Mouse (Mus musculus) CH12F3 (cell line): ENCODE data around the gene Nr1d1.

ENCODE experiments used
- in situ Hi-C: fragments of 300-500 bp; cut with MboI; formaldehyde crosslinking; loops from 2 replicates; pipeline ENCODE4 v1.14.3; 2020; ENCODE audit warnings: low sequenced_read_pairs

The Nr1d1 gene

DNA sequence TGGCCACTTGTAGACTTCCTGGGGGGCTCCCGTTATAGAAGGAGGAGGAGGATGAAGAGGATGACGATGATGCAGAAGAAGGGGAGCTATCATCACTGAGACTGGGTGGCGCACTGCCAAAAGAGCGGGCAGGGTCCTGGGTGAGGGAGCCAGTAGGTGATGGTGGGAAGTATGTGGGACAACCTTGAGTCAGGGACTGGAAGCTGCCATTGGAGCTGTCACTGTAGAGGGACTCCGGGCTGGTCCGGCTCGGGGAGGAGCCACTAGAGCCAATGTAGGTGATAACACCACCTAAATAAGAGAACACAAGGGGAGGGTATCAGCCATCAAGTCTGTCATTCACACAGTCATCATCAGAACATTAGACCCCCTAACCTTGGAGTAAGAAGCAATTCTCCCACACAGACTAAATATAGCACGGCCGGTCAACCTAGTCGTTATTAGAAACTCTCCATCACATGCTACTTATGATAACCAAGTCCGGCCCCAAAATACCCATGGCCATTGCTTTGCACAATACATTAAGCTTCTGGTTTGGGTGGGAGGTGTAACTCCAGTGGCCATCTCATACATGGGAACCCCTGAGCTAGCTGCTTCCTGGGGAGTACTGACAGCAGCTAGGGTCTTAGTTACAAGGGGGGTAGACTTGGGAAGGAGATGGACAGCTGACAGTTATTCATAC, 3.1 kb downstream of the Nr1d1 start:
- in situ Hi-C loops: no loop called here

DNA sequence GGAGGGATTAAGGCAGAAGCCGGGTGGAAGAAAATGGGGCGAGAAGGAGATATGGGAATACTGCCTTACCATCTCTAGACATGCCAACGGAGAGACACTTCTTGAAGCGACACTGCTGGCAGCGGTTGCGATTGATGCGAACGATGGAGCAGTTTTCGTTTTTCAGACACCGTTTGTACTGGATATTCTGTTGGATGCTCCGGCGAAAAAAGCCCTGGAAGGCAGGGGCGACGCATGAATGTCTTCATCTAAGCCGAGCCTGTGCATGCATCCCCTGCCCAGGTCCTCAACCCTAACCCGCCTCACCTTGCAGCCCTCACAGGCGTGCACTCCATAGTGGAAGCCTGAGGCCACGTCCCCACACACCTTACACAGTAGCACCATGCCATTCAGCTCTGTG, 4.0 kb downstream of the Nr1d1 start:
- in situ Hi-C loops: no loop called here

DNA sequence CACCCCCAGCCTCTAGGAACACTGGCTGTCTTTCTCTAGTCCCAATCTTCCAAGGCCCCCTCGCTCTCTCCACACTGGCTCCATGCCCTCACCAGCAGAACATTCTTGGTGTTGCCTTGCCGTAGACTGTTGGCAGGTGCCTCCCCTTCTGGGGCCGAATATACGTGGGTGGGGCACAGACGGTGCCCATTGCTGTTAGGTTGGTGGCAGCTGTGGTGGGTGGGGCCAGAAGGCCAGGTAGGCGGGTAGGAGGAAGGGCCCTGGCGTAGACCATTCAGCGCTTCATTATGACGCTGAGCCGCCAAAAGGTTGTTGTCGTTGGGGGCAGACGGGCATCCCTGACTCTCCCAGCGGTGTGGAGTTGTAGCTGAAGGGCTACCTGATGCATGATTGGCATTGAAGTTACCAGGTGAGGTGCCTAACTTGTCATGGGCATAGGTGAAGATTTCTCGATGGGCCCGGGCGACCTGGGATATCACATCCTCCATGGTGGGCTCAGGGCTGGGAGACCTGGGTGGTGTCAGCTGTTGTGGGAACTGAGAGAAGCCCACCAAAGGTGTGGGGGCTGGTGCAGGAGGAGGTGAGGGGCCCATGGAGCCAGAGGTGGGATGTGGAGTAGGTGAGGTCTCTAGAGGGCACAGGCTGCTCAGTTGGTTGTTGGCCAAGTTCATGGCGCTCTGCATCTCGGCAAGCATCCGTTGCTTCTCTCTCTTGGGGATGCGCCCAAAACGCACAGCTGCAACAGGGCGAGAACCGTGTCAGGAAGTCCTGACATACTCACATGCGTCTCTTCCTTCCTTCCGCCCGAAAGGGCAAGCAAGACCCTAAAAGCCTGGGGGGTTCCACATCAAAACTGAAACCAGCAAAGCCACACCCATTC, 4.8 kb downstream of the Nr1d1 start:
- in situ Hi-C loops: no loop called here

DNA sequence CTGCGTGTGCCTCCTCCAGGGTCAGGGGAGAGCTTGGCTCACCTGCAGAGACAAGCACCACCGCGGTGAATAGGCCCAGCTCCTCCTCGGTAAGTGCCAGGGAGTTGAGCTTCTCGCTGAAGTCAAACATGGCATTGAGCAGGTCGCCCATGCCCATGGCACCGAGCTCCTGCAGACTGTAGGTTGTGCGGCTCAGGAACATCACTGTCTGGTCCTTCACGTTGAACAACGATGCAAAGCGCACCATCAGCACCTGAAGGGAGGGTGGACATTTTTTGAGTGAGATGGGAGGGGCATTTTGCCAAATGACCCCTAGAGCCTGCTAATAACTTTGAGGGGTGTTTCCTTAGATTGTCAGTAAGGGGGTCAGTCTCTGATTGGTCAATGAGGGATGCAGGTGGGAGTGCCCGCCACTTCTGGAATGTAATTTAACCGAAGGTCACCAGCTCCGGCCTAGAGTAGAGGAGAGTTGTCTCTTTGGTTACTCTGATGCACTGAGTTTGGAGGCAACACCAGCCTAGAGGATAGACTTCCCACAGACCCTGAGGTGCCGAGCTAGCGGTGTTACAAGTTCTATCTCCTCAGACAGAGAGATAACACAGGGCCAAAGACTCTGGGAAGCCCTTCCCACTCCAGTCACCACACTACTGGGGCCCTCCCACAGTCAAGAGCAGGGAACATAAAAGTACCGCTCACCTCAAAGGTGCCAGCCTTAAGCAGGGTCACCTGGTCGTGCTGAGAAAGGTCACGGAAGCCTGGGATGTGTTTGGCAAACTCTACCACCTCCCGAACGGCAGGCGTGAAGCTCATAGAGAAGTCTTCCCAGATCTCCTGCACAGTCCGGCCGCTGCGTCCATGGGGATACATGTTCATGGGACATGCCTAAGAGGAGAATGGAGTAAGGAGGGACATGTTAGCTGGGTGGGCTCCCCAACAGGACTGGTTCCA, 5.9 kb downstream of the Nr1d1 start:
- in situ Hi-C loops: no loop called here

DNA sequence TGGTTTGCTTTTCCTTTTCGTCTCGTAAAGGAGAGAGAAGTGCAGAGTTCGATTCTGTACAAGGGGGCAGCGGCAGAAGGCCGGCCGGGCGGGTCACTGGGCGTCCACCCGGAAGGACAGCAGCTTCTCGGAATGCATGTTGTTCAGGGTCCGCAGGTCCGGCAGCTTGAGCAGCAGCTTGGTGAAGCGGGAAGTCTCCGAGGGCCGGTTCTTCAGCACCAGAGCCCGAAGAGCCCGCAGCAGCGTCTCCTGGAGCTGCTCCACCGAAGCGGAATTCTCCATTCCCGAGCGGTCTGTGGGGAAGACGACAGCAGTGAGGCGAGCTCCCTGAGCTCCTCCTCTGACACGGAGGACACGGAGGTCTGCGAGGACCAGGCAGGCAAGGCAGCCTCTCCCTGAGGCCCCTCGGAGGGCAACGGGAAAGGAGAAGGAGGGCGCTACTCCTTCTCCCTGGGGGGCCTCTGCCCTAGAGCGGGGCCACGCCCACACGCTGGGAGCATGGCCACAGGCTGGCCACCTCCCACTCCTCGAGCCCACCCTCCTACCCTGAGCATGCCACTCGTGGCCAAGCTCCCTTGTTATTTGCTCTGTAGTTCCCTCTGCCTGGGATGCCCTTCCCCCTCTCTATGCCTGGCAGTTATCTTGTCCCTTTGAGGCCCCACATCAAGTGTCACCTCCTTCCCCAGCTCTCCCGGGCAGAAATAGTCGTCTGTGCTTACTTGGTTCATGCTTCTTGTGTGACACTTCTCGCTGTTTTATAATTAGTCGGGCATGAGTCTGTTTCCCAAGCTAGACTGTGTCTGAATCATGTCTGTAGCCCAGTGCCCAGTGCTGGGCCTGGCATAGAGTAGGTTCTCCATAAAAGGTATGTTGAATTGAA, 6.8 kb downstream of the Nr1d1 start:
- in situ Hi-C loops: no loop called here

DNA sequence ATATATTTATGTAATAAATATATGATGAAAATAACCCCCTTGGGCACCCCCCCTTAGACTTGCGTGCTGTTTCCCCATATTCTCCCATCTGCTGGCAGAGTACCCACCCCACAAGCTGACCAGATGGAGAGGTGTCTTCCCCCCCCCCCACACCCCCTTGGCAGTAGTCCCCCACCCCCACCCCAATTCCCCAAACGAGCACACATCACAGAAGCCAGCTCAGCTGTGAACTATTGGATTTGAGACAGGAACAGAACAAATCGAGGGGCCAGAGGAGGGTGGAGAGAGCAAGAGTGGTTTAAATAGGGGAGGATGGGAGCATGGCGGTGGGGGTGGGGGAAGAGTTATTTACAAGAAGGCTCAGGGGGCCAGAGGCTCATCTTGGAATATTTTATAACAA, 7.4 kb downstream of the Nr1d1 start:
- in situ Hi-C loops: no loop called here

DNA sequence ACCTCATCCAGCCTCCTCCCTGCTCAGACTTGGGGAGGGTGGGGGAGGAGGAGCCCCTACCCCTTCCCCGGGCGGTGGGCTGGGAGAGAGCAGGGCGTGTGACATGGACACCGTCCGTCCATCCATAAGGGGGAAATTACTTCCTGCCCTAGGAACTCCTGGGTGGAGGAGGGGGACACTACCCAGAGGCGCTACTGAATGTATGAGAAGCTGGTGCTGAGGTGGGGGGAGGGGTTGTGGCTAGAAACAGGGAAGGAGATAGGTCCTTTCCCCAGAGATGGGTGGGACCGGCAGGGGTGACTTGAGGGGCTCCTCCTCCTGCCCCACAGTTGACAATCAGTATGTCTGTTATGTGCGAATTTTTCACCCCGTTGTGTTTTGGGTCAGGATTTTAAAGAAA, 7.9 kb downstream of the Nr1d1 start:
- in situ Hi-C loops: no loop called here

DNA sequence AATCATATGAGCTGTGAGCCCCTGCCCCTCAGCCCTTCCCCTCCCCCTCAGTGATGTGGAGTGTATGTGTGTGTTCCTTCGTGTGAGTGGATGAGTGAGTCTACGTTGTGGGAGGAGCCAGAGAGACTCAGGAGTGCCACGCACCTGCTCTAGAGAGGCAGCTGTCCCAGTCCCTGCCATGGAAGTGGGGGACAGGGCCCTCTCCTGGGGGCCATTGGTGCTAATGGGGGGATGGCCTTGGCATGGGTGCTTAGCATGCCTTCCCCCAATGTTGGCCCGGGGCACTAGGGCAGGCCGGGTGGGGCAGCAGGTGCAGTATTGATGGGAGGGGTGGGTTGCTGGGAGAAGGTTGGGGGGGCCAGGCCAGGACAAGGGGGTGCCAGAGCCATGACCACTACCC, 8.3 kb downstream of the Nr1d1 start:
- in situ Hi-C loops: no loop called here

DNA sequence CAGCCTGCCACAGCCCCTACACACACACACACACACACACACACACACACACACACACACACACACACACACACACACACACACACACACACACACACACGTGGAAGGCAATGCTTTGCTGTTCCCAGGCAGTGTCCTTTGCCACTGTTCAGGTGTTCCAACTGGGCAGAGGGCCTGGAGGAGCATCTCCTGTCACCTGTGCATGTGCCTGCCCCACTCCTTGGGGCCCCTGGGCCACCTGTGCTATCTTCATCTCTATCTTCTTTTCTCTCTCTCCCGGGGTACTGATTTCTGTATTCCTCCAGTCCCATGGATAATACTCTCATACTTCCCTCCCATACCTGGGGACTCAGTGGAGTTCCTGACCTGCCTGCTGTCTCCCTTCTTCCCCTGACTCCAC, 8.8 kb downstream of the Nr1d1 start:
- in situ Hi-C loops: no loop called here

DNA sequence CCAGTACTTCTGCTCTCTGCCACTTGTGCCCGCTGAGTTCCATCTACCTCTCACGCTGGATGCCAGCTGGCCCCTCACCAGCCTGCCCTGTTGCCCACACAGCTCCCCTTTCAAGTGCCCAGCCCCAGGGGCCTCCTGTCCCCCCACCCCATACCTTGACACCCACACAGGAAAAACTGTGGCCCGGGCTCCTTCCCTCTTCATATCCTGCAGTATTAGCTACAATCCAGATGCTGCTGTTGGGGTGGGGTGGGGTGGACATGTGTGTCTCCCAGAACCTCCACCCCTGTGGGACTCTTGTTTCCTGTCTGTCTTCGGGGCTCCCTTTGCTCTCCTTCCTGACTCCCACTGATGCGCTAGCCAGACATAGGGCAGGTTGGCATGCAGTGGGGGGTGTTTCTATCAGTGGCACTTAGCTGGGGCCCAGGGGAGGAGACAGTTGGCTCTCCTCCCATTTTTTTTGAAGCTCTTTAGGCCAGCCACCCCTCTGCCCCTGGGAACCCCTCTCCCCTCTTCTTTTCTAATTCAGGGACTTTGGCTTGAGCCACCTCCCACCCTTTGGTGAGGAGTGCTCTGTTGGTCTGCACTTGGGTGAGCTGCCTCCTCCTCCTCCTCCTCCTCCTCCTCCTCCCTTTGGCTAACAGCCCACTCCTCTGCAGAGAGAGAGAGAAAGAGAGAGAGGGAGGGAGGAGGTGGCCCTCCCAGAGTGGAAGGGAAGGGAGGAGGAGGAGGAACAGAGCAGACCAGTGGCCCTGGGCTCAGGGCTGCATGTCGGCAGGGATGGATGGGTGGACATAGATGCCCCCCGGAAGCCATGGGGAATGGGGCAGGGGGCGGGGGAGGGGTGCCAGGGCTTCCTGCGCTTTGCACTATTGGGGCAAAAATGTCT, 9.5 kb downstream of the Nr1d1 start:
- in situ Hi-C loops: no loop called here

DNA sequence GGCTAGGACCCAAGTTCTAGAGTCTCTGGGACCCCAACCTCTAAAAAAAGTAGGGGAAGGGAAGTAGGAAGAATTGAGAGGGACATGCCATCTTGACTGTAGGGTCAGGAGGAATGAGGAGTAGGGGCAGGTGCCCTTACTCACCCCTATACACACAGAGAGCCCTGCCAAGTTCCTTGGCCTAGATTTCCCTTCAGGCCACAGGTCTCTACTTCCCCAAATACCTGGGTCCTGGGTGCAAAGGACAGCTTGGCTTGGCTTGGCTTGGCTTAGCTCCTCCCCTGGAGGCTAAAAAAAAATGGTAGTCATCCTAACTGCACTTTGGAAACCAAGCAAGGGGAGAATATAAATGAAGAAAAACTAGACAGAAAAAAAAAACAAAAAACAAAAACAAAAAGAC, 10.4 kb downstream of the Nr1d1 start:
- in situ Hi-C loops: no loop called here

DNA sequence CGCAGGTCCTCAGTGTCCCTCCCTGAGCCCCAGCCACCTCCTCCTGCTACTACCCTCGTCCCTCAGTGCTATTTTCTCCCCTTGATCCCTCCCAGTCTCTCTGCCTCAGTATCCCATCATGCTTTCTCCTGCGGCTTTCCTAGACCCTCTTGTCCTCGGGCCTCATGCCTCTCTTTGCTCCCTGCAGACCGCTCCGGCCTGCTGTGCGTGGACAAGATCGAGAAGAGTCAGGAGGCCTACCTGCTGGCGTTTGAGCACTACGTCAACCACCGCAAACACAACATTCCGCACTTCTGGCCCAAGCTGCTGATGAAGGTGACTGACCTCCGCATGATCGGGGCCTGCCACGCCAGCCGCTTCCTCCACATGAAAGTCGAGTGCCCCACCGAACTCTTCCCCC, 11.0 kb downstream of the Nr1d1 start:
- in situ Hi-C loops: no loop called here

DNA sequence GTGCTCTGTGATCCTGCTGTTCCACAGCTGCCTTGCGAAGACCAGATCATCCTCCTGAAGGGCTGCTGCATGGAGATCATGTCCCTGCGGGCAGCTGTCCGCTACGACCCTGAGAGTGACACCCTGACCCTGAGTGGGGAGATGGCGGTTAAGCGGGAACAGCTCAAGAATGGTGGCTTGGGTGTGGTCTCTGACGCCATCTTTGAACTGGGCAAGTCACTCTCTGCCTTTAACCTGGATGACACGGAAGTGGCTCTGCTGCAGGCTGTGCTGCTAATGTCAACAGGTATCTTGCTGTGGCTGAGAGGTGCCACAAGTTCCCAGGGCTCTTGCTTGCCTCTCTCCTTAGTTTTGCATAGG, 11.7 kb downstream of the Nr1d1 start:
- in situ Hi-C loops: no loop called here

DNA sequence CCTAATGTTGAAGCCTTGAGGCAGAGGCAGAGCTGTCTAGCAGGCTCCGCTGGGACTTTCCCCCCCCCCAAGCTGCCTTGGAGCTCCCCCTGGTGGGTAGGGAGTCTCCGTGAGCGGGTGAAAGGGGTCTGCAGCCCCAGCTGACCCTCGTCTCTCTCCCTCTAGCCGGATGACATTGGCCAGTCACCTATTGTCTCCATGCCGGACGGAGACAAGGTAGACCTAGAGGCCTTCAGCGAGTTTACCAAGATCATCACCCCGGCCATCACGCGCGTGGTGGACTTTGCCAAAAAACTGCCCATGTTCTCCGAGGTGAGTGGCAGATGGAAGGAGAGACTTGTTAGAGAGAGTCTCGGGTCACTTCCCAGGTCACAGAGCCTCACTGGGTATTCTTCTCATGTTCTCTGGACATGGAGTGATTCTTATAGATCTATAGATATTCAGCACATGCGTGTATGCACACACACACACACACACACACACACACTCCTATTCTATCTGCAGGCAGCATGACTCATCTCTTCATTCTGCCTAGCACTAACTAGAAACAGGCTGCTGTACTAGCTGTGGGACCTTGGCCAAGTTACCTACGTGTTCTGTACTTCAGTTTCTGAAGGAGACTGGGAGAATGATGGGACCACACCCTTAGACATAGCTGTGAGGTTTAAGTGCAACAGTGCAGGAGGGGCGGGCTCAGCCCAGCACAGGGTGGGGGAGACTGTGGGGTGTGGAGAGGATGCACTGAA, 12.2 kb downstream of the Nr1d1 start:
- in situ Hi-C loops: no loop called here

DNA sequence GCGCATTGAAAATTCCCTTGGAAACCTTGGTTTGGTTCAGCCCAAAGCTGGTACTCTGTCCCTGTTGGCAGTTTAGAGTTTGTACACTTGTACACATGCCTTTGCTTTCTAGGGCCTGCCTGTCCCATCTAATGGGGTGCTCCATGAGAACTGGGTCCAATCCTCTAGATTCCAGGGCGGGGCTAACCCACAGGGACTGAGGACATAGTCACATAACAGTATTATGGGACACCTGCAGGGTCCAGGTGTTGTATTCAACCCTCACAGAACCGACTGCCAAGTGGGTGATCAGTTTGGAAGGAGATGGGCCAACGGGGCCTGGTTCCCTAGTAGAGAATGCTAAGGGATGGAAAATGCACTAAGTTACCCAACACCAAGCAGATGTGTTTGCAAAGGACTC, 13.2 kb downstream of the Nr1d1 start:
- in situ Hi-C loops: no loop called here

DNA sequence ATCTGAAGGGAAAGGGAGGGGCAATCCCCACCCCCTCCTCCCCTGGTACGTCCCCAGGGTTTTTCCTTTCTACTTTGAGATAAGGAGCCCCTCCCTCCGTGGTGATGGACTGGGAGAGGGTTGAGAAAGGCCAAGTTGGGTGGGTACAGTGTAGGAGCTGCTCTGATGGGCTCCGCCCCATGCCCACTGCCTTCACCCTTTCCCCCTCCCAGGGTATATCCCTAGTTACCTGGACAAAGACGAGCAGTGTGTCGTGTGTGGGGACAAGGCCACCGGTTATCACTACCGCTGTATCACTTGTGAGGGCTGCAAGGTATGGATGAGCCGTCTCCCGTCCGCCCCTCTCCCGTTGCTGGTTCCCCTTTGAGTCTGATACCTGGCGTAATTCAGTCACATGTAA, 18.4 kb downstream of the Nr1d1 start:
- in situ Hi-C loops: no loop called here

DNA sequence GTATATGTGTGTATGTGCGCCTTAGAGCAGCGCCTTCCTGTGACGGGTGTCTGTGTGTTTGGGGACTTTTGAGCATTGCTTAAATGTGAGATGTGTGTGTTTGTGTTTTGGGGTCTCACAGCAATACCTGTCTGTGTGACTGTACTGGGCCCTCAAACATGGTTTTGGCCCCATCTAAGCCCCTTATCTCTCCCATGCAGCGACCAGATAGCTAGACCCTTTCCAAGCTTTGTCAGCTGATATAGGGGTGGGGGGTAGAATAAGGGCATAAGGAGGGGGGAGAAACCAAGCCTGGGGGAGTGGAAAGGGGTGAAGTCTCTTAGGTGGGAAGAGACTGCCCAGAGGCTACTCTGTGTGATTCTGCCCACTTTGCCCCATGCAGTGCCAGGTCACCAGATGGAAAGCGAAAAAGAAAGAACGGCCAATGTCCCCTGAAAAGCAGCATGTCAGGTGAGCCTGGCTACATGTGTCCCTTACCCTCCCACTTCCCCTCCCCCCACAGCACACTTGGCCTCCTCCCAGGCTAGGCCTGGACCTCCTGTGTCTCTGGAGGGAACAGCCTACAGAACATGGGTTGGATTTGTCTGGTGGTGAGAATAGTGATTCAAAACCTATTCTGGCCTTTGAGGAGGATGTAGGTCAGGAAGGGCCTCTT, 19.3 kb downstream of the Nr1d1 start:
- in situ Hi-C loops: no loop called here

DNA sequence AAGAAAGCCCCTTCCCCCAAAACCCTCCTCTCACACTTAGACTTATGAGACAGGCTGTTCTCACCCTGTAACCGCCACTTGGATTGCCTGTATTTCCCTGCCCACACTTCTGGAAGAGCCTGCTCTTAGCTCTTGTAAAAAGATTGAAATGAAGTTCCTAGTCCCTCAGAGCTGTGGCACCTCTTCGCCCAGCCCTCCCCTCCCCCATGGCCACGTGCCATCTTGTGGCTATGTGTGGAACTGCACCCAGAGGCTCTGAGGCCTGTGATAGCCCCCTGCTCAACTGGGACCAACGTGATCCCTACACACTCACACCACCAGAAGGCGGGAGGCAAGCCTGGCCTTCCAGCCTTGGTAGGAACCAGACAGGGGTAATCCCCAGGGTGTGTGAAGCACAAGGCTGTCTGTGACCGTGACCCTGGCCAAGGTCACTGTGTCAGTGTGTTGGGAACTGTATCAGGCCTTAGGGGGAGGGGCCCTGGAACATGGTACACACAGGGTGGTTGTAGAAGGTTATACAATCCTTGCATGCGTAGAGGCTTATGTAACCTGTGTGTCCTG, 20.4 kb downstream of the Nr1d1 start:
- in situ Hi-C loops: no loop called here
